Mouse (Mus musculus) left cerebral cortex, postnatal 10 days (tissue): Measurements from ENCODE around the gene Spdl1. TPM values are rescaled to one million over a fixed set of nuclear protein-coding genes. Genes with fewer than 3 reads are reported as not detected.

Experiments
- DNase-seq, 2 experiments: peaks; one replicate each; pipeline ENCODE4 v3.0.0; 2021 to 2022; ENCODE audit warnings: low spot score in 2 of 2, mixed read lengths in 1 of 2; ENCODE audit errors: extremely low spot score in 1 of 2
- intact Hi-C: fragments of 180-260 bp; cut with DNase I; formaldehyde crosslinking; loops from one replicate; pipeline ENCODE4 v1.15.1; 2025
- total RNA-seq, 2 experiments: library from RNA; stranded (reverse); gene quantifications; 2 replicates each; pipeline ENCODE4 v1.2.3; 2021

Gene Spdl1
- under 1 TPM; 0.81 to 0.95 TPM for total RNA-seq

GRCm38 (mm10) chr11:34833318-34834086, at the start of gene Spdl1:
Gene Spdl1, minus strand, starts transcription at chr11:34833641.
- intact Hi-C loops: no loop called here
- DNase-seq: peak; percentile 95 to 96

GRCm38 (mm10) chr11:34881528-34881927, 48.1 kb upstream of the Spdl1 start:
- DNase-seq: peak in 1 of 2 experiments; percentile 15
- intact Hi-C loops: loop anchor here (2.0 to 5.0 kb wide), 3 partner anchors 236 to 571 kb away; no protein-coding TSS in a partner anchor

- intact Hi-C loops: loop anchor here (2.0 to 5.0 kb wide), 3 partner anchors 238 to 573 kb away; no protein-coding TSS in a partner anchor
- DNase-seq: no peak
Measured at GRCm38 (mm10) chr11:34879678-34880077, 46.2 kb upstream of the Spdl1 start.

- intact Hi-C loops: no loop called here
- DNase-seq: no peak
Measured at GRCm38 (mm10) chr11:34873861-34874260, 40.4 kb upstream of the Spdl1 start.

GRCm38 (mm10) chr11:34872432-34872831, 39.0 kb upstream of the Spdl1 start:
- intact Hi-C loops: no loop called here

GRCm38 (mm10) chr11:34871991-34872390, 38.5 kb upstream of the Spdl1 start:
- no peak for DNase-seq
- intact Hi-C loops: no loop called here

More at GRCm38 (mm10) chr11:34872432-34872831, 39.0 kb upstream of the Spdl1 start:
- DNase-seq: no peak

GRCm38 (mm10) chr11:34871456-34871855, 38.0 kb upstream of the Spdl1 start:
- no peak for DNase-seq
- intact Hi-C loops: no loop called here

GRCm38 (mm10) chr11:34868626-34869025, 35.2 kb upstream of the Spdl1 start:
- intact Hi-C loops: loop anchor here (10.0 kb wide), 1 partner anchor 796 kb away; no protein-coding TSS in a partner anchor
- no peak for DNase-seq

GRCm38 (mm10) chr11:34865741-34866270, 32.4 kb upstream of the Spdl1 start:
- intact Hi-C loops: loop anchor here (10.0 kb wide), 1 partner anchor 799 kb away; no protein-coding TSS in a partner anchor
- no peak for DNase-seq

- intact Hi-C loops: loop anchor here (10.0 kb wide), 1 partner anchor 800 kb away; no protein-coding TSS in a partner anchor
- peak in 1 of 2 experiments; percentile 27 for DNase-seq
Measured at GRCm38 (mm10) chr11:34865181-34865580, 31.7 kb upstream of the Spdl1 start.

GRCm38 (mm10) chr11:34856652-34857051, 23.2 kb upstream of the Spdl1 start:
- intact Hi-C loops: no loop called here
- no peak for DNase-seq

GRCm38 (mm10) chr11:34846268-34846652, 12.8 kb upstream of the Spdl1 start:
- intact Hi-C loops: no loop called here
- no peak for DNase-seq

GRCm38 (mm10) chr11:34845567-34846267, 12.3 kb upstream of the Spdl1 start:
- intact Hi-C loops: no loop called here
- DNase-seq: no peak

GRCm38 (mm10) chr11:34843517-34843916, 10.1 kb upstream of the Spdl1 start:
- DNase-seq: peak in 1 of 2 experiments; percentile 51
- intact Hi-C loops: loop anchor here (5.0 kb wide), 2 partner anchors 564 to 964 kb away; no protein-coding TSS in a partner anchor

GRCm38 (mm10) chr11:34840283-34840682, 6.8 kb upstream of the Spdl1 start:
- no peak for DNase-seq
- intact Hi-C loops: loop anchor here (5.0 kb wide), 2 partner anchors 567 to 967 kb away; no protein-coding TSS in a partner anchor

GRCm38 (mm10) chr11:34839051-34839450, 5.6 kb upstream of the Spdl1 start:
- no peak for DNase-seq
- intact Hi-C loops: no loop called here

- DNase-seq: no peak
- intact Hi-C loops: no loop called here
Measured at GRCm38 (mm10) chr11:34836272-34836671, 2.8 kb upstream of the Spdl1 start.

- intact Hi-C loops: no loop called here
- DNase-seq: no peak
Measured at GRCm38 (mm10) chr11:34832678-34833077, 763 bp downstream of the Spdl1 start.

GRCm38 (mm10) chr11:34827803-34828202, 5.6 kb downstream of the Spdl1 start:
- intact Hi-C loops: no loop called here
- DNase-seq: no peak
